Mouse (Mus musculus) urinary bladder, postnatal 10 days (tissue): ENCODE data around the gene Rbm3.
"Not testable (repeated sequence)": the region's sequence is repeated elsewhere in the genome, so short reads cannot be mapped to it uniquely, and the experiment has no call there.

Source experiments
- DNase-seq: peaks from one replicate; pipeline ENCODE4 v3.0.0; 2022; ENCODE audit warnings: low spot score

The Rbm3 gene

DNA sequence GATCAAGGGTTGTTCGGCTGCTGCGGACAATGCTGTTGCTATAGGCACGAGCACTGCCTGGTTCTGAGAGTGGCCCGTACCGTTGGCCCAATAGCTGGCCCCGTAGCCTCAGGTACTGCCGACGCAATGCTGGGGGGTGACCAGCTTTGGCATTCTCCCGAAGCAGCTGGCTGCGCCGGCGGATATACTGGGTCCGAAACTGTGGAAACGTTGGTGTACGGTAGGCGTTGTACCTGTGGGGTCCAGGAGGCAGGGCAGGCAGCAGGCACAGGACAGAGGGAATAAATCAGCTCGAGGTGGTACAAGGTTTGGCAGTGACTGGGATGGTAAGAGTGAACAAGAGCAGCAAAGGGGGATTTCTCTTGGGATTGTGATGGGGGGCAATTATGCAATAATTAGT is 14.3 kb downstream of the Rbm3 start:
- DNase-seq: no peak

- DNase-seq: no peak
Measured at GRCm38 (mm10) chrX:8125235-8125634, 20.4 kb downstream of the Rbm3 start.

- DNase-seq: no peak
Measured at GRCm38 (mm10) chrX:8123821-8124470, 21.7 kb downstream of the Rbm3 start.

DNA sequence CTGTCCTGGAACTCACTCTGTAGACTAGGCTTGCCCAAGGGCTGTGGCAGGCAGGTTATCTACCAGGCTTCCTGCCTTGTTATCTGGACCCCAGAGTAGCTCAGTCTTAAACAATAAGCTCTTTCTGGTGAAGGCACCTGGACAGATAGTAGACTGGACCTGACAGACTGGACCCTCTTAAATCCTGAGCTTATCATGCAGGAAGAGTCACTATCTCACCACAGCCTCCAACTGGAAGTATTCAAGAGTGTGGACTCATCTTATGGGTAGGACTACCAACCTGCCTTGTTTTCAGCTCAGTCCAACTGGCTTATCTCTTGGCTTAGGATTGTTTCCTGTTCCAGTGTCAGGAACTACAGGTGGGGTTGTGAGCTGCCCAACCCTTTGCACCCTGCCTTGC is 28.4 kb downstream of the Rbm3 start:
- no peak for DNase-seq

DNA sequence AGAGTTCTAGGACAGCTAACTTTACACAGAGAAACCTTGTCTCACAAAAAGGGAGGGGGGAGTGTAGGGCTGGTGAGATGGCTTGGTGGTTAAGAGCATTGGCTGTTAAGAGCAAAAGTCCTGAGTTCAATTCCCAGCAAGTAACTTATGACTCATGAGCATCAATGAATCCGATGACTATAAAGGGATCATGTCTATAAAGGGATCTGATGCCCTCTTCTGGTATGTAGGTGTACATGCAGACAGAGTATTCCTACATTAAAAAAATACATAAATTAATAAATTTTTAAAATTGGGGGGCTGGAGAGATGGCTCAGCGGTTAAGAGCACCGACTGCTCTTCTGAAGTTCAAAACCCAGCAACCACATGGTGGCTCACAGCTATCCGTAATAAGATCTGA is 30.4 kb downstream of the Rbm3 start:
- DNase-seq: no peak

DNA sequence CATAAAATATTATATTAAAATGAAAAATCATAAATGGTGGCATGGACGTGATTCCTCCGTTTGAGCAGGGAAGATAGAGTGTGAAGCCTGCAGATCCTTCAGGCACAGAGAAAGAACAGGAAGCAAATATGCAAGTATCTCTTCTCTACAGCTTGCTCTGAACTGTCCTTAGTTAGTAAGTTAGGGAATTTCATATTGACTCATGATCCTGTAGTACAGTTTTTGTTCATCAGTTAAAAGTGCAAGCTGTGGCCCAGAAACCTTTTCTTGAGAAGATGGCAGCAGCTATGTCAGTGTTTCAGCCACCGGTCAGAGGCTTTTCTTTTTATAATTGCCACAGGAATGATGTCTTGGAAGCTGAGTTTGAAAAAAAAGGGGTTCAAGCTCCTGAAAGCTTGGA is 40.7 kb downstream of the Rbm3 start:
- no peak for DNase-seq

GRCm38 (mm10) chrX:8102213-8102668 is 43.4 kb downstream of the Rbm3 start:
- DNase-seq: no peak

- no peak for DNase-seq
Measured at GRCm38 (mm10) chrX:8101017-8101416, 44.7 kb downstream of the Rbm3 start.

DNA sequence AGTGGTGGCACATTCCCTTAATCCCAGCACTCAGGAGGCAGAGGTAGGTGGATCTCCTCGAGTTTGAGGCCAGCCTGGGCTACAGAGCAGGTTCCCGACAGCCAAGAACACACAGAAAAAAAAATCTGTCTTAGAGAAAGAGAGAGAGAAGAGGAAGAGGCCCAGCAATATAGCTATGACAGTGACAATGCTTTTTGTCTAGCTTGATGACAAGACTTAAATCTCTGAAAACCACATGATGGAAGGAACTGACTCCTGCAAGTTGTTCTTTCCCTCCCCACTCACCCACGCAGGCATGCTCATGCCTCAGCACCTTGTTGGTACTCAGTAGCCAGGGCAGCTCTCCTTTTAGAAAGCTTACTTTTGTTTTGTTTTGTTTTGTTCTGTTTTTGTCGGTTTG is 46.2 kb downstream of the Rbm3 start:
- DNase-seq: no peak

- peak; percentile 65 for DNase-seq
Measured at GRCm38 (mm10) chrX:8096787-8097242, 48.9 kb downstream of the Rbm3 start.

DNA sequence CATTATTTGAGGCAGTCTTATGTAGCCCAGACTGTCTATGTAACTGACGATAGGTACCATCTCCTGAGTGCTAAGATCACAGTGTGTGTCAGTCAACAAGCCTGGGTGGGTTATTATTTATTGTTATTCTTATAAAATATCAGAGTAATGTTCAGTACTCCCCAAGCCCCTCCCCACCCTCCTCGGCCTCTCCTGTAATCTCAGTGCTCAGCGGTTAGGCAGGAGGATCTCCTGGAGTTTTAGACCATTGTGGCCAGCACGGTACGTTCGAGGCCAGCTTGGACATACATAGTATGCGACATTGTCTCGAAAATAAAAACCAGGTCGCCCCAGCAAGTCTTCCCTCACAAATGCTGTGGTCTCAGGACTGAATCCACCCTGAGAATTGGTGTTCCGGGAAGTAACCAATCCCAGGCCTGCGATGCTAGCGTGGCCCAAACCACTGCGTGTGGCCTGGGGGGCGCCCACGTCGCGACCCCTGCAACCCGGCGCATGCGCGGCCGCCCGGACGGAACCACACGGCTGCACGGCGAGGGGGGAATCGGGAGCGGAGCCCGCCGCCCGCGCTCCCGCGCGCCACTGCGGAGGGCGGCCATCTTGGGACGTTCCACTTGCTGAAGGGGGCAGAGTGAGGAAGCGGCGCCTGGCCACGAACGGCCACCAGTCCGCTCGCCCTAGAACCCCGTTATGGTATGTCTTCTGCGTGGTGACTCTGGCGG is 49.5 kb downstream of the Rbm3 start:
- DNase-seq: not testable (repeated sequence)

GRCm38 (mm10) chrX:8095546-8095945 is 50.1 kb downstream of the Rbm3 start:
- no peak for DNase-seq

DNA sequence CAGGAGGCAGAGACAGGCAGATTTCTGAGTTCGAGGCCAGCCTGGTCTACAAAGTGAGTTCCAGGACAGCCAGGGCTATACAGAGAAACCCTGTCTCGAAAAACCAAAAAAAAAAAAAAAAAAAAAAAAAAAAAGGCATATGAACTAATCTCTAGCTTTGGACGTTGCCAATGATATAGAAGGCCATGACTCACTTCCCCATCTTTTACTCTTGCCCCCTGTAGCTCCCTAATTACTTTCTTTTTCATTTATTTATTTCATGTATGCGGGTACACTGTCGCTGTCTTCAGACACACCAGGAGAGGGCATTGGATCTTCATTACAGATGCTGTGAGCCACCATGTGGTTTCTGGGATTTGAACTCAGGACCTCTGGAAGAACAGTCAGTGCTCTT is 54.7 kb downstream of the Rbm3 start:
- DNase-seq: not testable (repeated sequence)

DNA sequence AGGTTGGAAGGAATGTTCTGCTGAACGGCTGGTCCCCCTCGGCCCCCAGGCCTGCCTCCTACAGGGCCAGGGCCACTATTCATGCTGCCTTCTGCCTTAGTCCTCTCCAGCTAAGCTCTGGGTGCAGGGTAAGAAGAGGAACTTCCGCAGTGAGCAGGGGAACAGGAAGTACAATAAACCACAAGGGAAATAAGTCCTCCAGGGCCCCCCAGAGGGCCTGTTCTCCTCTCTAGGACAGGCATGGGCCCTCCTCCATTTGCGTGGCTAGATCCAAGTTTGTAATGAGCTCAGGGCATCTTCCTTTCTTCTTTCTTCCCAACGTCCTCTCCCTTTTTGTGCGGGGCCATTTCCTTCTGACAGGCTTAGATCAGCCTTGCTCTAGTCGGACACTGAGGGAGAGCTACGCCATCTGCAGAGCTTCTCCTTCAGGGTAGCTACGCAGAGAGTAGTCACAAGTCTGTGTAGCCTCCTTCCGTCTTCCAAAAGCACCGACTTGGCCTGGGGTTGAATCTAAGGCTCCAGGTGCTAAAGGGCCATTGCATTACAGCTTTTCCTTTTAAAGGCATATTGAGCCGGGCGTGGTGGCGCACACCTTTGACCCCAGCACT is 55.2 kb downstream of the Rbm3 start, which contains the start of gene Was:
Gene Was, minus strand, starts transcription at position 153 of the 608 bp plus-strand sequence.
- DNase-seq: no peak

DNA sequence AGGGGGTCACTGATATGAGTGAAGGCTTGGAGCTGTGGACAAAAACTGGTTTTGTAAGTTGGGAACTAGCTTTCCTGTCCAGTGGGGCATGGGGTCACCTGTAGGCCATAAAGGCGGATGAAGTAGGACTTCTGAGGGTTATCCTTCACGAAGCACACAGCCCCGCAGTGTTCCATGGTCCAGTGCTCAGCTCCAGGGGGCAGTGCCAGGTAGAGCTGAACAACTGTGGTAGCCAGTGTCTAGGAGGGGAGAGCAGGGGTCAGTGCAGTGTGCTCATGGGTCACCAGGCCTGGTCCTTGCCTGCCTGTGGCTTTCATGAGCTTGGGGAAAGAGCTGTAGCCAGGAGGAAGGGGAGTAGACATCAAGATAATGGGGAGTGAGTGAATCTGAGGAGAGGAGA is 55.9 kb downstream of the Rbm3 start:
- no peak for DNase-seq
